Mouse (Mus musculus) kidney, postnatal 10 days (tissue): ENCODE results near the gene Mtrf1.
A peak's percentile ranks its signal among the peaks of the same experiment; 100 is the strongest.
"Not testable (repeated sequence)": the region's sequence is repeated elsewhere in the genome, so short reads cannot be mapped to it uniquely, and the experiment has no call there.

ENCODE experiments used
- DNase-seq: peaks from one replicate; pipeline ENCODE4 v3.0.0; 2021; ENCODE audit warnings: mixed read lengths

Gene Mtrf1

DNA sequence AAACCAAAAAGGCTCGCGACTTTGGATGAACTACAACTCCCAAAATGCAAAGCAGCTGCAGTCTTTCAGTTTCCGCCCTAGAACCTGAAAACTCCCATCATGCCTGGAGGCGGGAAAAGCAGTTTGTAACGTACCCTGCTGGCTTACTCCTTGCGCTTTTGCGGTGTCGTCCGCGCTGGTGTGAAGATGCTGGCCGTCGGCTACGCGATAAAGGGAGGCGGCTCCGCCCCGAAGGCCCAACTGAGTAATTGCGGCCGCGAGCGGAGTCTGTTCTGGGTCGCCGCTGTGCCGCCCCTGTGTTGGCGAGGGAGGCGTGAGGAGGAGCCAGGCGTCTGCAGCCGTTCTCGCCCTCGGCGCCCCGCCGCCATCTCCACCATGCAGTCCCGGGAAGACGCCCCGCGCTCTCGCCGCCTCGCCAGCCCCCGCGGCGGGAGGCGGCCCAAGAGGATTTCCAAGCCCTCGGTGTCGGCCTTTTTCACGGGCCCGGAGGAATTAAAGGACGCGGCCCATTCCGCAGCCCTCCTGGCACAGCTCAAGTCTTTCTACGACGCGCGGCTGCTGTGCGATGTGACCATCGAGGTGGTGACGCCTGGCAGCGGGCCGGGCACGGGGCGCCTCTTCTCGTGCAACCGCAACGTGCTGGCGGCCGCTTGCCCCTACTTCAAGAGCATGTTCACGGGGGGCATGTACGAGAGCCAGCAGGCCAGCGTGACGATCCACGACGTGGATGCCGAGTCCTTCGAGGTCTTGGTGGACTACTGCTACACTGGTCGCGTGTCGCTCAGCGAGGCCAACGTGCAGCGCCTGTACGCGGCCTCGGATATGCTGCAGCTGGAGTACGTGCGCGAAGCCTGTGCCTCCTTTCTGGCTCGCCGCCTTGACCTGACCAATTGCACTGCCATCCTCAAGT is 54.4 kb downstream of the Mtrf1 start, which contains the start of gene Kbtbd6:
Gene Kbtbd6, plus strand, starts transcription at position 155 of the 910 bp plus-strand sequence.
- DNase-seq: peak; percentile 85

DNA sequence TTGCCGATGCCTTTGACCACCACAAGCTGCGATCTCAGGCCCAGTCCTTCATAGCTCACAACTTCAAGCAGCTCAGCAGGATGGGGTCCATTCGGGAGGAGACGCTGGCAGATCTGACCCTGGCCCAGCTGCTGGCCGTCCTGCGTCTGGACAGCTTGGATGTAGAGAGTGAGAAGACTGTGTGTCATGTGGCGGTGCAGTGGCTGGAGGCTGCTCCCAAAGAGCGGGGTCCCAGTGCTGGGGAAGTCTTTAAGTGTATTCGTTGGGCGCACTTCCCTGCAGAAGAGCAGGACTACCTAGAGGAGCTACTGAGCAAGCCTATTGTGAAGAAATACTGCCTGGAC is 55.0 kb downstream of the Mtrf1 start:
- not testable (repeated sequence) for DNase-seq

DNA sequence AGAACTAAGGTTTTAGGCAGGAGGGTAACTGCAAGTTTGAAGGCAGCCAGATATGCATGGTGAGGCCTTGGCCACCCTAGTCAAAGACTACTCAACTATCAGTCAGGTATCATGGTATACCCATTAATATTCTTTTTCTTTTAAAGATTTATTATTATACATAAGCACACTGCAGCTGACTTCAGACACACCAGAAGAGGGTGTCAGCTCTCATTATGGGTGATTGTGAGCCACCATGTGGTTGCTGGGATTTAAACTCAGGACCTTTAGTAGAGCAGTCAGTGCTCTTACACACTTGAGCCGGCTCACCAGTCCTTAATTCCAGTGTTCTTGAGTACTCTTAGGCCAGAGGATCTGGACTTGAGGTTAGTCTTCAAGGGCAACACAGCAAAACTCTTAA is 62.8 kb downstream of the Mtrf1 start:
- no peak for DNase-seq

DNA sequence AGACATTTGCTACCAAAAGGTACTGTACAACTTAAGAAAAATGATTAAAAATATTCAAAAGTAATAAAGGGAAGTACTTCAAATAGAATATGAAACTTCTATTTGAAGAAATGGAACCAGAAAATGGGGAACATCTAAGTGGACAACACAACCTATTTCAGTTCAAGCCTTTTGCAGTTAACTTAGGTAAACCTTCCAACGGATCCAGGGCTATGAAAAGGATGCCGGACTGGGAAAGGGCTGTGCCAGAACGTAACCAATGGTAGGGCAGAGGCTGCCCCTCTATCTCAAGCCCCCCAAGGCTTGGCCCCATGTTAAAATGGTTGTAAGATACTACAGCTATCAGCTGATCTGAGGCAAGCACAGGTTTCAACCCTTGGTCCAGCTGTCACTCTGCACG is 63.4 kb downstream of the Mtrf1 start:
- DNase-seq: no peak

DNA sequence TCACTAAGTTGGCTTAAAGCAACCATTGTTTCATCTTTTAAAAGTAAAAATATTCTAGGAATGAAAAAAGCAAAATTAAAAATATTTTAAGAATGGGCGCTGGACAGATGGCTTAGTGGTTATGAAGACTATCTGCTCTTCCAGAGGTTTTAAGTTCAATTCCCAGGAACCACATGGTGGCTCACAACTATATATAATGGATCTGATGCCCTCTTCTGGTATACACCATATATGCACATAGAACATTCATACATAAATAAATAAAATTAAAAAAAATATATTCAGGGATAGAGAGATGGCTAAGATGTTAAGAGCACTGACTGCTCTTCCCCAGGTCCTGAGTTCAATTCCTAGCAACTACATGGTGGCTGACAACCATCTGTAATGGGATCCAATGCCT is 68.1 kb downstream of the Mtrf1 start:
- no peak for DNase-seq

DNA sequence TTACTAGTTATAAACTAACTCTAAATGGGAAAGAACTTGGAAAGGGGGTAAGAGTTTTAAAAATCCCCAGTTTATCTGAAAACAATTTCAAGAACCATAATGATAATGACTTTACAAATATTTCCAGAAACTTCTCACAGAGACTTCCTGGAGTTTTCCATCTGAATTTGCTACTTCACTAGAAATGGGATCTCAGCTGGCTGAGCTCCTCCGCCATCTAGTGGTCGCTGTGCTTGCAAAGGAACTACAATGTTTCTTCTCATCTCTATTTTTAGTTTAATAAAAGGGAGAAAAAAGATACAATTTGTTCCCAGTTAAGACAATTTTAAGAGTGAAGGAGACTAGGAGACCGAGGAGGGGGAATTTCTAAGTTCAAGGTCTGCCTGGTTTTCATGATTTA is 70.0 kb downstream of the Mtrf1 start:
- DNase-seq: peak; percentile 87
